Mouse (Mus musculus) stomach, postnatal 0 days (tissue): ENCODE data around the gene Atp5d. TPM values are rescaled to one million over a fixed set of nuclear protein-coding genes. Genes with fewer than 3 reads are reported as not detected.

Source experiments
- ATAC-seq: fragments of 200-750 bp; cut with Nextera tagmentation; 2 replicates; pipeline ENCODE4 v1.8.0; 2017; ENCODE audit not compliant: low FRiP score, low TSS enrichment
- DNase-seq: peaks from one replicate; pipeline ENCODE4 v3.0.0-alpha.2; 2016; ENCODE audit warnings: low spot score
- H3K27ac ChIP-seq: fragments of 300-500 bp; sonication (generic); replicated peaks from 2 replicates; pipeline ENCODE4 v1.5.1; 2014; ENCODE audit warnings: mild to moderate bottlenecking, control low read depth
- H3K27me3 ChIP-seq: fragments of 300-500 bp; sonication (generic); 2 replicates; pipeline ENCODE4 v1.6.1; 2014; ENCODE audit warnings: low read length; ENCODE audit not compliant: control insufficient read depth, insufficient read depth
- H3K36me3 ChIP-seq: fragments of 300-500 bp; sonication (generic); 2 replicates; pipeline ENCODE4 v1.6.1; 2014; ENCODE audit warnings: low read length, mixed read lengths; ENCODE audit not compliant: control insufficient read depth, insufficient read depth
- H3K4me1 ChIP-seq: fragments of 300-500 bp; sonication (generic); replicated peaks from 2 replicates; pipeline ENCODE4 v1.6.1; 2014; ENCODE audit warnings: antibody characterized with exemption; ENCODE audit not compliant: control insufficient read depth, insufficient read depth
- H3K4me2 ChIP-seq: fragments of 300-500 bp; sonication (generic); replicated peaks from 2 replicates; pipeline ENCODE4 v1.6.1; 2014; ENCODE audit warnings: low read depth, mild to moderate bottlenecking, control low read depth, moderate library complexity
- H3K4me3 ChIP-seq: fragments of 300-500 bp; sonication (generic); 2 replicates; pipeline ENCODE4 v1.5.1; 2014; ENCODE audit warnings: low read depth, low read length, control low read depth
- H3K9ac ChIP-seq: fragments of 300-500 bp; sonication (generic); 2 replicates; pipeline ENCODE4 v1.6.1; 2014; ENCODE audit warnings: mild to moderate bottlenecking, low read length, control low read depth, mixed read lengths
- H3K9me3 ChIP-seq: fragments of 300-500 bp; sonication (generic); 2 replicates; pipeline ENCODE4 v1.6.1; 2016; ENCODE audit warnings: low read length; ENCODE audit not compliant: control insufficient read depth
- CTCF ChIP-seq: IDR thresholded peaks from 2 replicates; pipeline ENCODE4 v1.5.1; 2016; ENCODE audit warnings: antibody characterized with exemption, low read depth, mild to moderate bottlenecking, moderate library complexity
- EP300 ChIP-seq: optimal IDR thresholded peaks from 2 replicates; pipeline ENCODE3; 2016; ENCODE audit warnings: antibody characterized with exemption
- WGBS: fragments of 180-500 bp; shearing (Covaris S2); extraction: QIAGEN DNeasy Blood & Tissue Kit; methylation state at CpG from one replicate; pipeline ENCODE4 v1.1.7; 2014; 5-methylcytosine and 5-hydroxymethylcytosine counted together
- polyA plus RNA-seq: library from polyadenylated mRNA; unstranded; fragments of >200 nt; fragmentation: Nextera tagmentation; extraction: Ambion mirVana; gene quantifications from 2 replicates; pipeline ENCODE4 v1.2.1, GENCODE M21; 2015

Atp5d gene
- polyA plus RNA-seq, 1 experiment from 2014 or later, result 705 TPM

DNA sequence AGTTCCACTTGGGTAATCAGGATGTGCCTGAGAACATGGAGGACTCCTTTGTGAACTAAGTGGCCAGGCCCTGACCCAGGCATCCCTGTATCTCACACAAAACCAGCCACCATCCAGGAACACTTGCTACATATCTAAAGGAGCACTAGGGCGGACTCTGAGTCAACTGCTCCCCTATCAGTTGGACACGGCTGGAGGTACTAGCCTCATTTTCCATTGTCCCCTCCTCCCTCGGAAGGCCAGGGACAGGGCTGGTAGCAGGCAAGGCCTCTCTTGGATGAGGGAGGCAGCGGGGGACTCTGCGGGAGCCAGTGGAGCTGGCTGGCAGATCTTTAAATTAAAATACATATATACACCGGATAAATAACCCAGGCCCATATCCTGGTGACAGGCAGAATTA lies 55.5 kb downstream of the Atp5d start:
- no peaks in the 10 kb centered on the region for H3K9me3 ChIP-seq
- no peak overlapping the region for H3K9ac ChIP-seq
- 0 out of 2 replicates have a peak, but pooled peaks cover 3% of the 10 kb centered on the region for H3K27me3 ChIP-seq
- H3K4me2 ChIP-seq, result no peak overlapping the region
- H3K4me3 ChIP-seq, result no peak overlapping the region
- H3K27ac ChIP-seq, result no peak overlapping the region
- no peak for ATAC-seq
- no peaks in the 10 kb centered on the region for H3K4me1 ChIP-seq
- no peaks in the 10 kb centered on the region for H3K36me3 ChIP-seq
- no peak for TF ChIP-seq CTCF
- TF ChIP-seq EP300, result no peak
- no peak for DNase-seq
- 89% methylated on average over 6 of the region's 6 CpGs for WGBS

DNA sequence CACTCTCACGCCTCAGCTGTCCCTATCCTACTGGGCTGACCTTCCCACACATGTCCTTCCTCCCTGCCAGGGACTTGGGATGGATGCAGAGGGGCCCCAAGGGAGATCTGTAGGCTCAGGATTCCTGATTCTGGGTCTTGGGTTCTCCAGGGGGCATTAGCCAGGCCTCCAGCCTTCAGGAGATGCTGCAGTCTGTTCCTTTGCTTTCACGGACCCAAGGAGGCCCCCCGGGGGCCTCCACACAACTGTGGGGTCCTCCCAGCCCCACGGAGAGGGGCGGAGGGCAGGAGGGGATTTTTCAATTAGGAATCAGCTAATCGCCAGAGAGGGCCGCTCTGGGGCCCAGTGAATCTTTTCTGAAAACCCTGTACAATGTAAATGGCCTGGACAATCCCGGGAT lies 56.0 kb downstream of the Atp5d start:
- Histone ChIP-seq H3K9me3 (no peaks in the 10 kb centered on the region), H3K27ac (no peak overlapping the region), H3K36me3 (no peaks in the 10 kb centered on the region), H3K4me1 (no peaks in the 10 kb centered on the region), H3K4me3 (no peak overlapping the region), H3K27me3 (0 out of 2 replicates have a peak, but pooled peaks cover 3% of the 10 kb centered on the region), H3K9ac (no peak overlapping the region), H3K4me2 (no peak overlapping the region)
- TF ChIP-seq EP300, result no peak
- TF ChIP-seq CTCF, result no peak
- DNase-seq (no peak), ATAC-seq (no peak)
- 61% methylated on average over 8 of the region's 8 CpGs for WGBS

Other genes starting within 250 kb of the Atp5d start
- not detected in 2 replicates for gene Cfd, start 247.8 kb upstream of the Atp5d start, polyA plus RNA-seq
- 25.6 and 29.7 TPM in 2 replicates for gene Med16, start 229.7 kb upstream of the Atp5d start, polyA plus RNA-seq
- gene Gm26602, start 227.8 kb upstream of the Atp5d start, polyA plus RNA-seq, result 8.9 and 18.0 TPM in 2 replicates
- 0.79 and 0.99 TPM in 2 replicates for gene Kiss1r, start 221.7 kb upstream of the Atp5d start, polyA plus RNA-seq
- 160 and 174 TPM in 2 replicates for gene R3hdm4, start 217.4 kb upstream of the Atp5d start, polyA plus RNA-seq
- gene Arid3a, start 211.6 kb upstream of the Atp5d start, polyA plus RNA-seq, result 3.2 and 3.5 TPM in 2 replicates
- gene Wdr18, start 178.5 kb upstream of the Atp5d start, polyA plus RNA-seq, result 46.9 and 50.3 TPM in 2 replicates
- 0.17 and 0.18 TPM in 2 replicates for gene Grin3b, start 167.9 kb upstream of the Atp5d start, polyA plus RNA-seq
- gene Tmem259, start 154.3 kb upstream of the Atp5d start, polyA plus RNA-seq, result 18.5 and 19.1 TPM in 2 replicates
- 236 and 245 TPM in 2 replicates for gene Cnn2, start 150.0 kb upstream of the Atp5d start, polyA plus RNA-seq
- 2.6 and 3.2 TPM in 2 replicates for gene Abca7, start 142.1 kb upstream of the Atp5d start, polyA plus RNA-seq
- 2.0 TPM in 2 replicates for gene Arhgap45, start 122.0 kb upstream of the Atp5d start, polyA plus RNA-seq
- 121 and 122 TPM in 2 replicates for gene Polr2e, start 98.8 kb upstream of the Atp5d start, polyA plus RNA-seq
- 435 and 445 TPM in 2 replicates for gene Gpx4, start 91.5 kb upstream of the Atp5d start, polyA plus RNA-seq
- 10.7 and 11.0 TPM in 2 replicates for gene Sbno2, start 33.1 kb upstream of the Atp5d start, polyA plus RNA-seq
- 10.3 and 11.2 TPM in 2 replicates for gene Stk11, start 22.8 kb upstream of the Atp5d start, polyA plus RNA-seq
- gene Cbarp, start 2.2 kb downstream of the Atp5d start, polyA plus RNA-seq, result 4.2 and 4.3 TPM in 2 replicates
- 8.5 and 9.6 TPM in 2 replicates for gene Midn, start 9.6 kb downstream of the Atp5d start, polyA plus RNA-seq
- gene Cirbp, start 27.4 kb downstream of the Atp5d start, polyA plus RNA-seq, result 237 and 244 TPM in 2 replicates
- gene 1600002K03Rik, start 34.3 kb downstream of the Atp5d start, polyA plus RNA-seq, result 13.9 and 14.1 TPM in 2 replicates
- 6.5 and 7.2 TPM in 2 replicates for gene Efna2, start 40.9 kb downstream of the Atp5d start, polyA plus RNA-seq
- 23.1 and 23.9 TPM in 2 replicates for gene Mum1, start 87.8 kb downstream of the Atp5d start, polyA plus RNA-seq
- gene Ndufs7, start 110.5 kb downstream of the Atp5d start, polyA plus RNA-seq, result 400 and 403 TPM in 2 replicates
- 16.3 and 17.4 TPM in 2 replicates for gene Gamt, start 122.4 kb downstream of the Atp5d start, polyA plus RNA-seq
- gene Dazap1, start 122.9 kb downstream of the Atp5d start, polyA plus RNA-seq, result 27.4 and 28.4 TPM in 2 replicates
- gene Rps15, start 153.8 kb downstream of the Atp5d start, polyA plus RNA-seq, result 766 and 821 TPM in 2 replicates
- 1.2 and 1.3 TPM in 2 replicates for gene Apc2, start 157.3 kb downstream of the Atp5d start, polyA plus RNA-seq
- gene 2310011J03Rik, start 181.9 kb downstream of the Atp5d start, polyA plus RNA-seq, result 50.3 and 51.2 TPM in 2 replicates
- gene Pcsk4, start 190.9 kb downstream of the Atp5d start, polyA plus RNA-seq, result 2.2 and 2.3 TPM in 2 replicates
- gene Reep6, start 191.3 kb downstream of the Atp5d start, polyA plus RNA-seq, result 13.5 and 17.6 TPM in 2 replicates
- gene Adamtsl5, start 209.8 kb downstream of the Atp5d start, polyA plus RNA-seq, result 12.2 and 12.8 TPM in 2 replicates
- gene Plk5, start 217.8 kb downstream of the Atp5d start, polyA plus RNA-seq, result 0.07 TPM in 2 replicates
- gene Mex3d, start 249.0 kb downstream of the Atp5d start, polyA plus RNA-seq, result 4.1 and 4.5 TPM in 2 replicates